Mouse (Mus musculus): Measurements from ENCODE around the gene Ankef1. TPM values are rescaled to one million over a fixed set of nuclear protein-coding genes. Genes with fewer than 3 reads are reported as not detected.

Ankef1 gene
- polyA plus RNA-seq, 1 experiment from 2014 or later: 0.24 TPM

- Histone ChIP-seq H3K9ac (no peak overlapping the region), H3K9me3 (no peaks in the 10 kb centered on the region), H3K4me2 (replicated peaks) (no peak overlapping the region), H3K27ac (no peak overlapping the region), H3K4me3 (replicated peaks) (no peak overlapping the region), H3K27me3 (replicated peaks) (no peaks in the 10 kb centered on the region), H3K4me1 (replicated peaks) (no peaks in the 10 kb centered on the region), H3K36me3 (no peaks in the 10 kb centered on the region)
- WGBS: 59% methylated on average over 3 of the region's 3 CpGs
- no peak for ATAC-seq
These were observed 12.1 kb downstream of the Ankef1 start for GRCm38 (mm10) chr2:136513806-136514205.

GRCm38 (mm10) chr2:136515501-136515900, 13.8 kb downstream of the Ankef1 start:
- Histone ChIP-seq H3K4me1 (replicated peaks) (no peaks in the 10 kb centered on the region), H3K36me3 (no peaks in the 10 kb centered on the region), H3K27ac (no peak overlapping the region), H3K4me3 (replicated peaks) (no peak overlapping the region), H3K9ac (no peak overlapping the region), H3K27me3 (replicated peaks) (no peaks in the 10 kb centered on the region), H3K4me2 (replicated peaks) (no peak overlapping the region), H3K9me3 (no peaks in the 10 kb centered on the region)
- no peak for ATAC-seq
- WGBS: 72% methylated on average over 2 of the region's 2 CpGs

GRCm38 (mm10) chr2:136528937-136529336, 27.2 kb downstream of the Ankef1 start:
- Histone ChIP-seq H3K4me1 (replicated peaks) (no peaks in the 10 kb centered on the region), H3K4me2 (replicated peaks) (no peak overlapping the region), H3K9me3 (no peaks in the 10 kb centered on the region), H3K4me3 (replicated peaks) (no peak overlapping the region), H3K36me3 (no peaks in the 10 kb centered on the region), H3K9ac (no peak overlapping the region), H3K27ac (no peak overlapping the region), H3K27me3 (replicated peaks) (no peaks in the 10 kb centered on the region)
- 85% methylated on average over 7 of the region's 7 CpGs for WGBS
- no peak for ATAC-seq

- H3K27ac ChIP-seq: no peak overlapping the region
- H3K4me2 ChIP-seq (replicated peaks): peak overlapping the region; percentile 89
- peak overlapping the region; percentile 42 for H3K9ac ChIP-seq
- H3K4me3 ChIP-seq (replicated peaks): peak overlapping the region; percentile 50
- 1% methylated on average over 23 of the region's 23 CpGs for WGBS
- no peaks in the 10 kb centered on the region for H3K9me3 ChIP-seq
- H3K36me3 ChIP-seq: no peaks in the 10 kb centered on the region
- H3K4me1 ChIP-seq (replicated peaks): no peaks in the 10 kb centered on the region
- peak; percentile 100 for ATAC-seq
- no peaks in the 10 kb centered on the region for H3K27me3 ChIP-seq (replicated peaks)
These were observed 30.3 kb downstream of the Ankef1 start for GRCm38 (mm10) chr2:136532033-136532432.

- Histone ChIP-seq H3K4me2 (replicated peaks) (no peak overlapping the region), H3K9ac (no peak overlapping the region), H3K4me1 (replicated peaks) (no peaks in the 10 kb centered on the region), H3K36me3 (no peaks in the 10 kb centered on the region), H3K4me3 (replicated peaks) (no peak overlapping the region), H3K27me3 (replicated peaks) (no peaks in the 10 kb centered on the region), H3K27ac (no peak overlapping the region), H3K9me3 (no peaks in the 10 kb centered on the region)
- no peak for ATAC-seq
- 67% methylated on average over 5 of the region's 5 CpGs for WGBS
These were observed 56.3 kb downstream of the Ankef1 start for GRCm38 (mm10) chr2:136558020-136558419.

GRCm38 (mm10) chr2:136562336-136562735, 60.6 kb downstream of the Ankef1 start:
- no peaks in the 10 kb centered on the region for H3K9me3 ChIP-seq
- 82% methylated on average over 1 of the region's 1 CpGs for WGBS
- no peak for ATAC-seq
- H3K36me3 ChIP-seq: no peaks in the 10 kb centered on the region
- no peak overlapping the region for H3K4me3 ChIP-seq (replicated peaks)
- no peak overlapping the region for H3K4me2 ChIP-seq (replicated peaks)
- no peaks in the 10 kb centered on the region for H3K4me1 ChIP-seq (replicated peaks)
- no peaks in the 10 kb centered on the region for H3K27me3 ChIP-seq (replicated peaks)
- H3K9ac ChIP-seq: no peak overlapping the region
- no peak overlapping the region for H3K27ac ChIP-seq

GRCm38 (mm10) chr2:136570856-136571255, 69.1 kb downstream of the Ankef1 start:
- H3K9me3 ChIP-seq: no peaks in the 10 kb centered on the region
- no peaks in the 10 kb centered on the region for H3K27me3 ChIP-seq (replicated peaks)
- no peak overlapping the region for H3K4me2 ChIP-seq (replicated peaks)
- H3K27ac ChIP-seq: no peak overlapping the region
- H3K9ac ChIP-seq: no peak overlapping the region
- WGBS: 65% methylated on average over 2 of the region's 2 CpGs
- H3K36me3 ChIP-seq: no peaks in the 10 kb centered on the region
- H3K4me3 ChIP-seq (replicated peaks): no peak overlapping the region
- H3K4me1 ChIP-seq (replicated peaks): no peaks in the 10 kb centered on the region
- no peak for ATAC-seq

GRCm38 (mm10) chr2:136582762-136583161, 81.1 kb downstream of the Ankef1 start:
- H3K4me3 ChIP-seq (replicated peaks): no peak overlapping the region
- H3K4me1 ChIP-seq (replicated peaks): no peaks in the 10 kb centered on the region
- no peak overlapping the region for H3K4me2 ChIP-seq (replicated peaks)
- 65% methylated on average over 2 of the region's 2 CpGs for WGBS
- no peaks in the 10 kb centered on the region for H3K27me3 ChIP-seq (replicated peaks)
- H3K9ac ChIP-seq: no peak overlapping the region
- H3K9me3 ChIP-seq: no peaks in the 10 kb centered on the region
- H3K36me3 ChIP-seq: no peaks in the 10 kb centered on the region
- H3K27ac ChIP-seq: no peak overlapping the region
- no peak for ATAC-seq

- no peak for ATAC-seq
- 38% methylated on average over 2 of the region's 2 CpGs for WGBS
- H3K36me3 ChIP-seq: no peaks in the 10 kb centered on the region
- no peak overlapping the region for H3K4me2 ChIP-seq (replicated peaks)
- H3K27ac ChIP-seq: no peak overlapping the region
- no peaks in the 10 kb centered on the region for H3K9me3 ChIP-seq
- no peaks in the 10 kb centered on the region for H3K27me3 ChIP-seq (replicated peaks)
- H3K9ac ChIP-seq: no peak overlapping the region
- no peaks in the 10 kb centered on the region for H3K4me1 ChIP-seq (replicated peaks)
- H3K4me3 ChIP-seq (replicated peaks): no peak overlapping the region
These were observed 87.1 kb downstream of the Ankef1 start for GRCm38 (mm10) chr2:136588811-136589210.

- H3K4me3 ChIP-seq (replicated peaks): no peak overlapping the region
- ATAC-seq: no peak
- no peaks in the 10 kb centered on the region for H3K9me3 ChIP-seq
- H3K4me2 ChIP-seq (replicated peaks): no peak overlapping the region
- no peaks in the 10 kb centered on the region for H3K27me3 ChIP-seq (replicated peaks)
- H3K9ac ChIP-seq: no peak overlapping the region
- H3K36me3 ChIP-seq: no peaks in the 10 kb centered on the region
- WGBS: 28% methylated on average over 3 of the region's 3 CpGs
- no peaks in the 10 kb centered on the region for H3K4me1 ChIP-seq (replicated peaks)
- H3K27ac ChIP-seq: no peak overlapping the region
These were observed 94.7 kb downstream of the Ankef1 start for GRCm38 (mm10) chr2:136596451-136596850.

- no peak overlapping the region for H3K9ac ChIP-seq
- no peak overlapping the region for H3K4me2 ChIP-seq (replicated peaks)
- H3K27ac ChIP-seq: no peak overlapping the region
- no peaks in the 10 kb centered on the region for H3K27me3 ChIP-seq (replicated peaks)
- WGBS: 89% methylated on average over 6 of the region's 6 CpGs
- H3K9me3 ChIP-seq: no peaks in the 10 kb centered on the region
- no peak overlapping the region for H3K4me3 ChIP-seq (replicated peaks)
- no peaks in the 10 kb centered on the region for H3K36me3 ChIP-seq
- no peaks in the 10 kb centered on the region for H3K4me1 ChIP-seq (replicated peaks)
- no peak for ATAC-seq
These were observed 97.0 kb downstream of the Ankef1 start for GRCm38 (mm10) chr2:136598743-136599142.

- Histone ChIP-seq H3K4me2 (replicated peaks) (no peak overlapping the region), H3K4me1 (replicated peaks) (no peaks in the 10 kb centered on the region), H3K9ac (no peak overlapping the region), H3K4me3 (replicated peaks) (no peak overlapping the region), H3K27me3 (replicated peaks) (no peaks in the 10 kb centered on the region), H3K36me3 (no peaks in the 10 kb centered on the region), H3K9me3 (no peaks in the 10 kb centered on the region), H3K27ac (no peak overlapping the region)
- no peak for ATAC-seq
- 75% methylated on average over 5 of the region's 5 CpGs for WGBS
These were observed 99.0 kb downstream of the Ankef1 start for GRCm38 (mm10) chr2:136600651-136601170.

GRCm38 (mm10) chr2:136601206-136601605, 99.5 kb downstream of the Ankef1 start:
- no peak for ATAC-seq
- H3K4me1 ChIP-seq (replicated peaks): no peaks in the 10 kb centered on the region
- no peak overlapping the region for H3K4me3 ChIP-seq (replicated peaks)
- H3K27me3 ChIP-seq (replicated peaks): no peaks in the 10 kb centered on the region
- H3K4me2 ChIP-seq (replicated peaks): no peak overlapping the region
- 70% methylated on average over 4 of the region's 4 CpGs for WGBS
- no peaks in the 10 kb centered on the region for H3K36me3 ChIP-seq
- H3K9ac ChIP-seq: no peak overlapping the region
- H3K27ac ChIP-seq: no peak overlapping the region
- no peaks in the 10 kb centered on the region for H3K9me3 ChIP-seq

All from intestine, embryonic 15.5 days (tissue).